Mouse (Mus musculus) mesoderm, embryonic 11.5 days (tissue): ENCODE measurements around the gene Cox11.

Experiments used
- DNase-seq: peaks from one replicate; pipeline ENCODE4 v3.0.0-alpha.2; 2012; ENCODE audit warnings: low read depth, low spot score

Gene Cox11

GRCm38 (mm10) chr11:90664345-90664986 lies 26.5 kb downstream of the Cox11 start:
- DNase-seq: peak; percentile 19

- peak; percentile 42 for DNase-seq
These were observed 27.2 kb downstream of the Cox11 start for GRCm38 (mm10) chr11:90665161-90665560.

GRCm38 (mm10) chr11:90666144-90666757 lies 28.3 kb downstream of the Cox11 start:
- DNase-seq: no peak

GRCm38 (mm10) chr11:90666916-90667315 lies 28.9 kb downstream of the Cox11 start:
- DNase-seq: no peak

- no peak for DNase-seq
These were observed 29.4 kb downstream of the Cox11 start for GRCm38 (mm10) chr11:90667325-90667724.

GRCm38 (mm10) chr11:90675479-90676110 lies 37.6 kb downstream of the Cox11 start:
- no peak for DNase-seq

- DNase-seq: no peak
These were observed 39.1 kb downstream of the Cox11 start for GRCm38 (mm10) chr11:90677027-90677426.

GRCm38 (mm10) chr11:90677771-90678288 lies 39.9 kb downstream of the Cox11 start:
- DNase-seq: no peak

- no peak for DNase-seq
These were observed 40.6 kb downstream of the Cox11 start for GRCm38 (mm10) chr11:90678582-90678981.

- DNase-seq: no peak
These were observed 43.2 kb downstream of the Cox11 start for GRCm38 (mm10) chr11:90681171-90681570.

GRCm38 (mm10) chr11:90684765-90685164 lies 46.8 kb downstream of the Cox11 start:
- DNase-seq: no peak

- no peak for DNase-seq
These were observed 47.2 kb downstream of the Cox11 start for GRCm38 (mm10) chr11:90685196-90685595.

GRCm38 (mm10) chr11:90686287-90687025 lies 48.5 kb downstream of the Cox11 start:
- no peak for DNase-seq

GRCm38 (mm10) chr11:90687040-90687439 lies 49.1 kb downstream of the Cox11 start:
- DNase-seq: no peak

GRCm38 (mm10) chr11:90687460-90688416 lies 49.8 kb downstream of the Cox11 start, which contains the start of gene Tom1l1:
Gene Tom1l1 (minus strand): TSS chr11:90688366.
- DNase-seq: peak; percentile 73

- DNase-seq: no peak
These were observed 52.4 kb downstream of the Cox11 start for GRCm38 (mm10) chr11:90690361-90690760.

GRCm38 (mm10) chr11:90694206-90694605 lies 56.2 kb downstream of the Cox11 start:
- no peak for DNase-seq
